Mouse (Mus musculus) right cerebral cortex, postnatal 4 days (tissue): ENCODE measurements around the gene Gnao1.

Experiments
- DNase-seq: peaks from one replicate; pipeline ENCODE4 v3.0.0-alpha.2; 2022

Gnao1 gene

DNA sequence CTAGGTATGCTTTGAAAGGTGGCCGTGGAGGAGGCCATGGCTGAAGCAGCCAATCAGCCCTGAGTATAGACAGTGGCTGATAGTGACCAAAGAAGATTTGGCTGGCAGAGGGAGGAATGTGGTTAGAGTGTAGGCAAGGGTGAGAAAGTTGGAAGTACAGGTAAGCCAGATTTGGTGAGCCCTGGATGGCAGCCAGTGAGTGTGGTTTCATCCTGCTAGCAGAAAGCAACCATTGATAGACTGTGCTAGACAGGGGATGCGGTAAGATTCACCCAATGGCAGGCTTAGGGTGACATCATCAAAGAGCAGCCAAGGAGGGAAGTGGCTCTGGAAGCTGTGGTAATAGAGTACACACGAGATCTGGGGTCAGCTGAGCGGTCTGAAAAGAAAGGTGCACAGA lies 88.8 kb downstream of the Gnao1 start:
- no peak for DNase-seq

DNA sequence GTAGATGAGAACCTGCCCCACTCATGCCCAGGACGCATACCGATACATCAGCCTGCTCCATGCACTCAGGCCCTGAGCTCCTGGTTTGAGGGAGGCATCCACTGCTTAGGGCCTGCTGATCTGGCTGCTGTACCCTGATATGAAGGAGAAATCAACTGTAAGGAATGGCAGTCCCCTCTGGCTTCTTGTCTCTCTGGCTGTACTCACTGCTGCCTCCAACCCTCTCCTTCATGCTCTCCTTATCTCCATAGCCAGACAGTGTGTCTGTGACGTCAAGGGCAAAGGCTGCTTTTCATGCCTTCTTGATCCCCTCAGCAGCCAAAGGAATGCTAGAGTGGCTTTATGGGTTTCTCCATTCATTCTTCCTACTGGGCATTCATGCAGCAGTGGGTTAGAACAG lies 92.3 kb downstream of the Gnao1 start:
- DNase-seq: no peak

DNA sequence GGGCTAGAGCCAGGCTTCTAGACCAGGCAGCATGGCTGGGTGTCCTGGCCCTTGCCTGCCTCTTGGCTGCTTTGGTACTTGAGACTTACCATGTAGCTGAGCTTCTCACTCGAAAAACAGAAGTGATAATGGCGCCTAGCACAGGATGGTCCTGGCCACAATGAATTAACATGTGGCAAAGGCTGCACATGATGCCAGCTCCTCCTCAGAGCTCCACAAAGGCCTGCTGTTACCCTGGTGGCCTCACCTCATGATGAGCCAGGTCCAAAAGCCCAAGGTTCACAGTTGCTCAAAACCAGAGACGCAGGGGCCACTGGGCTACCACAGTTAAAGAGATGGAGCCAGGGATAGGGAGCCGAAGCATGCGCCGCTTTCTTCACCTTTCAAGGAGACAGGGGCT lies 97.2 kb downstream of the Gnao1 start:
- no peak for DNase-seq

DNA sequence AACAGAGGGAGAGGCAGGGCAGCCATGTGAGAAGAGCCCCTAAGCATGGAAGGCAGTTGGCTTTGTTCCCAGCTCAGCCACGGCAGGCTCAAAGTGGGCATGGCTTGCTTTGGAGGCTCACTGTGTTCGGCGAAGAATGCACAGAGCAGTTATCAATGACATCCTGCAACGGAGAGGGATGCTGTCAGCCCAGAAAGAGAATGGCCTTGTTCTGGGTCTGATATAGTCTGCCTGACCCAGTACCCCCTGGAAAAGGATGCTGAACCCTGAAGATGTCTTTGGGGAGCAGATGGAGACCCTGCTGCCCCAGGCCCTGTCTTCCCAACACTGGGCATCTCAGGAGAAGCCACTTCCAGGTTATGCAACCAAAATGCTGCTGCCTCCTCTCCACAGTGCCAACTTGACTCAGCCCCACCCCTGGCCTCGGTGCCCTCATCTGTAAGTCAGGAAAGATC lies 98.2 kb downstream of the Gnao1 start:
- DNase-seq: peak; percentile 54

DNA sequence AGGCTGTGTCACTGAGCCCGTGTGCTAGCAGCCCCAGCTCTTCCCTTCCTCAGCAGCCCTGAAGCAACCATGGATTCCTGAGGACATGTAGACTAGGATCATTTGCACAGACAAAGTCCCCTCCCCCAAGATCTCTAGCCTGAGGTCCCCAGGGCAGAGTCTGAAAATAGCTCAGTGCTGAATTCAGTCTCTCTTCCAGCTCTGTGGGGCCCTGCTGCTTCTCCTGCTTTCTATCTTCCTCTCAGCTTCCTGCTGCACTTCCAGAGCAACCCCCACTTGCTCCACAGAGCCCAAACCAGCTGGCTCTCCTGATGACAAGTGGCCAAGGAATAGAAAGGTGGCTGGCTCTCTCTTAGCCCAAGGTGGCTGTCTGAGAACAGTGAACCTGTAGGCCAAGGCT lies 98.8 kb downstream of the Gnao1 start:
- no peak for DNase-seq

DNA sequence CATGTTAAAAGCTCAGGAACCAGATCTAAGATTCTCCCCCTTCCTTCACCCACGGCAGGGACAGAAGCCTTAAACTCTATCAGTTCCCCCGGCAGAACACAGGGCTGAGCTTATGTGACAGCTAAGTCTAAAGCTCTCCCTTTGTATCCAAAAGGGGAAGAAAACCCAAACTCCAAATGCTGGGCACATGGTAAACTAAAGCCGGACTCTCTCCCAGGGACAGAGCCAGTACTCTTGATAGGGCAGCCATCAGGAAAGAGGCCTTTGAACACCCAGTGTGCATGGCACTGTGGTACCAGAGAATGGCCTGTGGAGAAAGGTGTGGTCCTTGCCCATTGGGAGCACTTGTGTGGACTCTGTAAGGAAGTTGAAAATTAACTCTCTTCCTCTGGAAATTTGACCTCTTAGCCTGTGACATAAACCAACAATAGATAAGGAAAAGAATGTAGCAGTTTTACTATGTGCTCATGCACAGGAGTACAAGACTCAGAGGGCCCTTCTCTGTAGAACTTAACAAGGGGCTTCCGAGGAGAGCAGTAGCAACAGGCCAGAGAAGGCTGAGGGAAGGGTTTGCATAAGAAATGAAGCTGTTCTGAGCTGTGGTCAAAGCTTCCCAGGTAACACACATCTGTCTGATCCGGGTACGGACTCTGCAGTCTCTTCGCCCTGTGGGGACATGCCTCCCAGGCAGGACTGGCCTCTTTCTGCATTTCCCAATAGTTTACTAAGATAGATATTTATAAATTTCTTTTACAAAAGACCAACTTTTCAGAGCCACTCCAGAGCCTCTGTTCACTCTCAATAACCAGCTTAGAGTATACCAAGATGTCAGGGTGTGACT lies 102.2 kb downstream of the Gnao1 start:
- DNase-seq: no peak

DNA sequence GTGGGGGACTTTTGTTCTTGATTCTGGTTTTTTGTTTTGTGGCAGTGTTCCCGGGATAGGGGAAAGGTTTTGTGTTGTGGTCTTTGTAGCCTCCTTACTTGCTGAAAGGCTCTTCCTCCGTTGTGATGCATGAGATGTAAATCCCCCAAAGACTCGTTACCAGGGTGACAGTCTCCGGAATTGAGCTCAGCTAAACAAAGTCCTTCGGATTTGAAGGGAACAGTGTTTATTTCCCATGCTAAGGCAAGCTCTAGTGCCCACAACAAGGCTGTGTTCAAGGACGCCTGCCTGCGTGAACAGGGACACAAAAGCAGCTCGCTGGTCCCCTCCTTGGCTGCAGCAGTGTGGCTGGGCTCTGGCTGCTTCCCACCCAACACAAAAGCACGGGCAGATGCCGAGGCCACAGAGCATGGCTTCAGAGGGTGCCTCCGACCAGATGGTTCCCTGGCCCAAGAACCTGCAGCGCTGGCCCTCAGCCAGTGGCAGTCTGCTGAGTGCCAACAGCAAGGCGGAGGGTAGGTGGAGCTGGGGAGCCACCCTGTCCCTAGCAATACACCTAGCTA lies 108.2 kb downstream of the Gnao1 start:
- DNase-seq: peak; percentile 73

DNA sequence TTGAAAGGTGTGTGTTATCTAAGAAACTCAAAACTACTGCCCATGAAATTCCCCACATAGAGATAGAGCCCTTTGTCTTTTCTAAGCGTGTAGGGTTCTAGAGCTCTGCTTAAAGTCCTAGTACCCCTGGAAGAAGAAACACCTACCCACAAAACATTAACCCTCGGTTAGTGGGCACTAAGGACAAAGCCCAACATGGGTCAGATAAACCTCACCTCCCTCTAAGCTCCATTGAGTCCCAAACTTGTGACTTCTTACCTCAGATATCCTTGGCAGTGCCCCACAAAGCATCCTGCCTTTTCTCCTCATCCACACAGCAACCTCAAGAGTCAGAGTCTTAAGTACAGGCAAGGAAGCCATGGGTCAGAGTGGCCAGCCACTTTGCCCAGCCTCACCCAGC lies 108.8 kb downstream of the Gnao1 start:
- DNase-seq: no peak

DNA sequence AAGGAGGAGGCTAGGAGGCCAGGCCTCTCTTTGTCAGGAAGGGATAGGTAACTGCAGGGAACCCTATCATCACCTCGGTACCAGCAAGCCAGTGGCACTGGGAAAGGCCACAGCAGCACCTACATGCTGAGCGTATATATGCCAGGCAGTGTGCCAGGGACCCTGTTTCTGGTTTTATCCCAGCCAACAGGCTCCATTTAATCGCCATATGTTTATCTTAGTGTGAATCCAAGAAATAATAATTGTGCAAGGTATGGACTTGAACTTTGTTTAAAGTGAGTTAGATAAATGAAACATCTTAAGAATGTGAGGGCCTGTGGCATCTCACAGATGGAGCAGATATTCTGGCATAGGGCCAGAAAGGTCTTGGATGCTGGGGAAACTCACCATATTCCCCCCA lies 109.7 kb downstream of the Gnao1 start:
- no peak for DNase-seq

DNA sequence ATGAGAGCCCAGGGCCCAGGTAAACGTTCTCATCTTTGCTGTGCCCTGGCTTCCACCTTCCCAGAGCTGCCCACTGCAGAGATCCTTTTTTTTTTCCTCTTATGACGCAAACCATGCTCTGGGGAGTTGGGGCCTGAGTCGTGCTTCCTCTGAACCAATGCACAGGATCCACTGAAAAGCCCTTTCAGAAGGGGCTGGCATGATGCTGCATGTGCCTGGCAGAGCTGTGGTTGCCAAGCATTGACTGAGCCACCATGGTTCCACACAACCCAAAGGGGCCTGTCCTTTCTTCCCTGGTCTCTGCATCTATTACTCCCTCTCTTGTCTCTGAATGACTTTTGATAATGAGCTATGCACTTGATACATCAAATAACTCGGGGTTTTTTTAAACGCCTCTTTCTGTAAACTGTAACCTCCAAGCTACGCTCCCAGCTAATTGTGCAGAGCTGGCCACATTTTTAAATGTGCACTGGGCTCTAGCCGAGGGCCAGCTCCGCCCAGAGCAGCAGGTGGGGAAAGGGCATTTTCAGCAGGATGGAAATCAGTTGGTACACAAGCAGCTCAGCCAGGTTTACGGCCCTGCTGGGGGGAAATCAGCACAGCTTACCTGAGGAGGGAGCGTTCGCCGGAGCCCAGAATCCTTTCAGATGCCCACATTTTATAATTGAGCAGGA lies 110.3 kb downstream of the Gnao1 start:
- DNase-seq: no peak

DNA sequence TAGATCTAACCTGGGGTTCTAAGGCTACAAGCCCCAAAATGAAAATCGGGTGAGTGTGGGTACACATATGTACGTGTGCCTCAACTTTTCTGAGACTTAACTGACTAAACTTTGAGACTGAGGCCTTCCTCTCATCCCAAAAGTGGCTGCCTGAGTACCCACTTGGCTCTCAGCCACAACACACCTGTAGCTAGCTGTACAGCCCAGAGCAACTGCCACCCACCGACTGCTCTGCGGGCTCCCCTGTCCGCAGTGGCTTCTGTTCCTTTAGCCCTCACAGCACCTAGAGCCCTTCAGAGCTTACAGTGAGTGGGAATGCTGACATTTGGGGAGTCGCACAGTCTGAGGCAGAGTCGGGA lies 110.8 kb downstream of the Gnao1 start:
- DNase-seq: no peak

DNA sequence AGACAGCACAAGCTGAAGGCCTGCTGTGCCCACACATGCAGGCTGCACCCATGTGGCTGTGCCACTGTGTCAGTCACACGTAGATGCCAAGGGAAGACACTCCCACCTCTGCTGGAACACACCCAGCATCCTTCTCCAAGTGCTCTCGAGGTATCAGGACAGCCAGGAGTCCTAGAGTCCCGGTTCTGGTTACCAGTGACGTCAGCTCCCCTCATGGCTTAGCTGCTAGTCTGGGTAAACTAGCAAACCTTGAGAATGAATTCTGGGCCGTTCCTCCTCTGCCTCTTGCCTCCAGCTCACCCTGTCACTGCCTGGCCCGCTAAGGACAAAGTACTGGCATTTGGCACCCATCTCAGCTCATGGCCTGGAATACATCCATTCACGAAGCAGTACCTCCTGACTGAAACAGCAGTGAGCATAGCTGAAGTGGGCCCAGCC lies 114.2 kb downstream of the Gnao1 start:
- DNase-seq: no peak

DNA sequence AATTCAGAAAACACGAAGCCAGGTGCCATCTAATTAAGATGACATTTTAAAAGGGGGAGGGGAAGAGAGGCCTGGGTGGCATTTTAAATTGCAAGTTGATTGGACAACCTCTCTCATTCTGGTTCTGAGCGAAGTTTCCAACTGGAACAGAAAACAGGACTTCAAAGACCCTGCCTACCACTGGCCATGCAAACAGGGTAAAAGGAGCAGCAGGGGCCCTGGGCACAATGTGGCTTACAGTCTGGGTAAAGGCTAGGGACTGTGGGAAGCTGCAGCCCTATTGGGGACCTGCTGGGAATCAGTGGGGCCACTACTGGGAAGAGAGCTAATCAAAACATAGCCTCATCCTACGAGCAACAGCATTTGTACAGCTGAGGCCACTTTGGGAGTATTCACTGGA lies 115.7 kb downstream of the Gnao1 start:
- DNase-seq: no peak

DNA sequence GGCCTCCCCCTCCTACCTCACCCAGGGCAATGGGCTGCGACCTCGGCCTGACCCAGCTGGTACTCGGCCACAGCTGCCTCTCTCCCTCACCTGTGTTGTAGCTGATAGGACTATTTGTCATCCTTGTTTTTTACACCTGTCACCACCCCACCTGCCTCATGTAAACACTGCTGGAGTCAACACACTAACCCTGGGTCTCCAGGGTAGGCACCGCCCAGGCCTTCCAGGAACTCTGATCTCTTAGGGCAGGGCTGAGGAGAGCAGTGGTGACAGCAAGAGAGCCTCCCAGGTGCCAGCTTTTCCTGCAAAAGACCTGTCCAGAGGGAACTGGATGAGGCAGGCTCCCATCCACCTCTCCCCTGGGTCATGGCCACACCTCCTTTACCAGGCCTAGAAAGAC lies 119.5 kb downstream of the Gnao1 start:
- no peak for DNase-seq

DNA sequence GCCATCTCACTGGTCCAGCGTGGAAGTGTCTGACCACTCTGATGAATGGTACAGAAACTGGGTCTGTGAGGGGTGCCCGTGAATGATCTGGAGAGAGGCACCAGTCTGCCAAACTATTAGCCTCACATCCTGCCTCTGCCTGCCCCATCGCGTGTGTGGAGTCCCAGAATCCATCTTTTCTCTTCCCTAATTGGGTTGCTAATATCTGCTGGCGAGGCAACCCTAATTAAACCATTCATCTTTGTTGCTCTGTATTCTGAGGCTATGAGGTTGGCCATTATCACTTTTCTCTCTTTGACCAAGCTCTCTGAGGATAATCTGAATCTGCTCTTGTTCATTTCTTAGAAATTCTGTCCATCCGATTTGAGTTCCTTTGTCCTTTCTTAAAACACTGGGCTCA lies 121.6 kb downstream of the Gnao1 start:
- DNase-seq: no peak

DNA sequence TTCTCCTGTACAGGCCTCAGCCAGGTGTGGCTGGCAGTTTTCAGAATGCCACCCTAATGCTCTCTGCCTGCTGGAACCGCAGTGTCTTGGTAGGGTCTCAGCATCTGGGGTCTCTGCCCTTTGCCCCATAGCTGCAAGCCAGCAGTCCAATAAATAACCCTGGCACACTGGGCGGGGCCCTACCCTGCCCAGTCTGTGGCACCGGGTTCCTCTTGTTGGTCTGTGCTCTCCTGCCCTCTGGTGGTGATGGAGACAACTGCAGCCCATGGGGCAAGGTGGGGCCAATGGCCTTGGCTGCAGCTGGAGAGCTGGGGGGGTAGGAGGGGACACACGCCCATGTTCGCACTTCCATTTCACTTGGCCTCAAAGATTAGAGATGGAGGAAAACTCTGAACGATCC lies 123.1 kb downstream of the Gnao1 start:
- DNase-seq: peak; percentile 76

DNA sequence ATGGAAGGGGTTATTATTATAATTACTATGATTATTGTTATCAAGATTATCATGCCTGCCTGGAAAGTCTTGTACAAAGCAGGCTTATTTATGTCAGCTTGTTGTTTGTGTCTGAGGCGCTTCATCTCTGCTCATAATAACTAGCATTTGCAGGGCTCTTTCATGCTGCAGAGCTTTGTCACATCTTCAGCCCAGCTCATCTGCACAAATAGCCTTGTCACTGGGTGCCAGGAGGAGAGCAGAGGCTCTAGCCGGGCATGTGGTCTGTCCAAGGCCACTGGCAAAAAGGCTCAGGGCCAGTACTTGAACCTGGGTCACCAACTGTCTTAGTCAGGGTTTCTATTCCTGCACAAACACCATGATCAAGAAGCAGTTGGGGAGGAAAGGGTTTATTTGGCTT lies 123.5 kb downstream of the Gnao1 start:
- DNase-seq: no peak

DNA sequence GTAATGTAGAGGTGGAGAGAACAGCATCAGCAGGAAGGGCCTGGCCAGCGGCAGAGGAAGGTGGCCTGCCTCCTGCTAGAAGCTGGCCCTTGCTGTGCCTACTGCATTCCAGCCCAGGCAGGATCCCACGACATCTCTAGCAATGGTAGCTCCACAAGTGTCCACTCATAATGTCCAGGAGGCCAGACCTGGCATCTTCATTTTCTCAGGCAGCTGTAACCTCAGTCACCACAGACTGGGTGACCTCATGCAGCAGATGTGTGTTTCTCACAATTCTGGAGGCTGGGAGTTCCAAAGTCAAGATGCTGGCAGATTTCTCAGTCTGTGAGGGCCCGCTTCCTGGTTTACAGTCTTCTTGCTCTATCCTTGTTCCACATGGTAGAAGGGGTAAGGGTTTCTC lies 128.4 kb downstream of the Gnao1 start:
- DNase-seq: no peak

DNA sequence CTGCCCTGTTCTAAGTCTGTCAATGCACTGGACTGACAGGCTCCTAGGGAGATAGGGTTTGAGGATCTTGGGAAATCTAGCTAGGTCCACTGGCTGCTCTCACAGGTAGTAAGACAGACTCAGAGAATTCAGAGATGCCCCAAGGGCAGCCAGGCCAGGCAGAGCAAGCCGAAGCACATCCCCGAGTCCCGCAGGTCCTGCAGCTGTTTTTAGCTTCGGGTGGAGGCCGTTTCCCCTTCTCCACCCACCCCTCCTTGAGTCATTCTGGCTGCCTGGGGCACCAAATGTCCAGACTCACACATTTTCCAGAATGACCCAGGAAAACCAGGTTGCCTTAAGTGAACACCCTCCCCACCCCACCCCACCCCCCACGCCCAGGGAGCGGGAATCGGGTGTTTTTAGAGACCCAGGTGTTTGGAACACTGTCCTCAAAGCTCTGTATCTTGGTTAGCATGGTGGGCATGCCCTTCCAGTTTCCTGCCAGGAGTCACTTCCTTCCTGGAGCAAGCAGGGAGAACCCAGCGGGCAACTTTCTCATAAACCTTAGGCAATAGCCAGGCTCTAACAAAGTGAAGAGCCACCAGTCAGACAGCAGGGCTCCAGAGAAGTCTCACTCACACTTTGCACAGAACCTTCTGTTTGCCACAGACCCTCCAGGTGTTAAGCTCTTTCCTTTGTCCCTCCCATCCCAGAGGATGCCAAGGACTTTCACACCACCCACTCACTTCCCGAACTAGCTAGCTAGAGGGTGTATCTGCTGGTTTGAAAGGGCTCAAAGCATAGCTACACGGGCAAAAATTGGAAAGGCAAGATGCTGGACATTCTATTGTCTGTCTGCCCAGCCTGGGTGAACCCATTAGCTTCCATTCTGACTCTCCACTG lies 131.0 kb downstream of the Gnao1 start:
- no peak for DNase-seq

DNA sequence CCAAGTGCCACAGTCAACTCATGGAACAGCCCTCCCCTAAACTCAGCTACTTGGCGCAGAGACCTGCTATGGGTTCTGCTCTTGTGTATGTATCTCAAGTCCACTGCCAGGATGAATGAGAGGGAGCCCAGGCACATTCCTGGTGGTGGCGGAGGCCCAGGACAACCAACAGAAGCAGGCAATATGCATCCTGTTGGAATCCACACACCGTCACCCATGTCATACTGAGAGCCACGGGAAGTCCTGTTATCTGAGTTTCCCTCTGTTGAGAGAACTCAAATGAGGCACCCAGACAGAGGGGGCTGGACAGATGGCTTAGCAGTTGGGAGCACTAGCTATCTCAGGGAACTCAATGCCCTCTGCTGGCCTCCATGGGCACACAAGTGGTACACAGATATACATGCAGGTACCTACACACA lies 131.9 kb downstream of the Gnao1 start:
- no peak for DNase-seq

DNA sequence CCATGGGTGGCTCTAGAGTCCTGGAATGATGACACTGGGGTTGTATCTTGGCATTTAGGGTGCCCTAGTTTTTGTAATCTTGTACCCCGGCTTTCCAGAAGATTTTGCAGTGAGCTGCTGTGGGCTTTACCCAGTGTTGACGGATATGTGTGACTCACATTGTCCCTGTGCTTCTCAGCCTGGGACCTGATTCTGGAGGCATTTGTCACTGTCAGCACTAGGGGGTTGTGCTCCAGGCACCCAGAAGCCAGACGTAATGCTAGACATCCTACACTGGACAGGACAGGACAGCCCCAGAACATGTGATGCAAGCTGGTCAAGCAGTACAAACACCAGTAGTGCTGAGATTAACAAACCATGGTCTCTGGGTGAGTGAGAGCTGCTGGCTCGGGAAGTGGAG lies 136.0 kb downstream of the Gnao1 start:
- no peak for DNase-seq

DNA sequence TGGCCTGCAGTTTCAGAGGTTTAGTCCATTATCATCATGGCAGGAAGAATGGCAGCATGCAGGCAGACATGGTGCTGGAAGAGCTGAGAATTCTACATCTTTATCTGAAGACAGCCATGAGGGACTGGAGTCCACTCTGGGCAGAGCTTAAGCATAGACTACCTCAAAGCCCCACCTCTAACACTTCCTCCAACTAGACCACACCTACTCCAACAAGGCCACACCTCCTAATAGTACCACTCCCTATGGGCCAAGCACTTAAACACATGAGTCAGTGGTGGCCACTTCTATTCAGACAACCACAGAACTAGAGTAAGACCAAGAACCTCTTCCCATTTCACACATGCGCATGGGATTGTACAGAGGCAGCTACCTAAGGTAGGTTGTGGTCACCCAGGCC lies 136.6 kb downstream of the Gnao1 start:
- DNase-seq: no peak

DNA sequence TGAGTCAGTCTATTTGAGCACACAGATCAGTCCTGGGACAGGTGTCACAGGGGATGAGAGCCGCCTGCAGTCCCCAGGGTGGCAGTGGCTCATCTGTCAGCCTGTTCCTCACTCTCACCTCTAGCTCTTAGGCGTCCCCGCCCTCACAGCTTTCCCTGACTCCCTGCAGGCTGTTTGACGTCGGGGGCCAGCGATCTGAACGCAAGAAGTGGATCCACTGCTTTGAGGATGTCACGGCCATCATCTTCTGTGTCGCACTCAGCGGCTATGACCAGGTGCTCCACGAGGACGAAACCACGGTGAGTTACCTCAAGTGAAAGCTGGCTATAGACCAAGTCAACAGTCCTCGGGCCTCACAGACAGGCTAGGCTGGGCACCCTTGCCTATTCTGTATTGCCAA lies 140.4 kb downstream of the Gnao1 start:
- no peak for DNase-seq
